Mouse (Mus musculus) myocyte (in vitro differentiated cells): Measurements from ENCODE around the gene Siglece. TPM values are rescaled to one million over a fixed set of nuclear protein-coding genes. Genes with fewer than 3 reads are reported as not detected.

Experiments
- H3K27me3 ChIP-seq: one replicate; pipeline ENCODE4 v1.6.1; 2011; ENCODE audit not compliant: control insufficient read depth, insufficient read depth, insufficient read length
- H3K36me3 ChIP-seq: one replicate; pipeline ENCODE4 v1.6.1; 2011; ENCODE audit not compliant: control insufficient read depth, insufficient read depth
- H3K4me2 ChIP-seq: one replicate; pipeline ENCODE4 v1.6.1; 2011; ENCODE audit warnings: low read depth, control low read depth
- H3K4me3 ChIP-seq: one replicate; pipeline ENCODE4 v1.5.1; 2011; ENCODE audit warnings: mild to moderate bottlenecking, control low read depth, moderate library complexity
- H3K79me2 ChIP-seq: one replicate; pipeline ENCODE4 v1.6.1; 2011; ENCODE audit not compliant: control insufficient read depth, insufficient read depth
- H3ac ChIP-seq: one replicate; pipeline ENCODE4 v1.6.1; 2011; ENCODE audit not compliant: control insufficient read depth, insufficient read length
- CEBPB ChIP-seq: IDR thresholded peaks from 2 replicates; pipeline ENCODE4 v1.6.1; 2011; ENCODE audit warnings: mild to moderate bottlenecking, moderate library complexity; ENCODE audit not compliant: poor library complexity, insufficient read depth, severe bottlenecking
- E2F4 ChIP-seq: IDR thresholded peaks from one replicate; pipeline ENCODE4 v1.6.1; 2011; ENCODE audit warnings: mild to moderate bottlenecking, control low read depth, moderate library complexity; ENCODE audit not compliant: insufficient read depth
- MAX ChIP-seq: IDR thresholded peaks from one replicate; pipeline ENCODE4 v1.6.1; 2011; ENCODE audit warnings: low read depth, mild to moderate bottlenecking, control low read depth
- MYOD1 ChIP-seq, 3 experiments: IDR thresholded peaks; one replicate each; pipeline ENCODE4 v1.6.1; 2011; ENCODE audit warnings: control low read depth in 2 of 3, low read depth in 2 of 3, mild to moderate bottlenecking in 2 of 3, moderate library complexity in 1 of 3; ENCODE audit not compliant: insufficient read length in 2 of 3, control insufficient read depth in 1 of 3
- MYOG ChIP-seq, 3 experiments: IDR thresholded peaks; one replicate each; pipeline ENCODE4 v1.6.1; 2011; ENCODE audit warnings: control low read depth in 2 of 3, low read depth in 2 of 3, mild to moderate bottlenecking in 2 of 3; ENCODE audit not compliant: insufficient read length in 2 of 3, control insufficient read depth in 1 of 3, insufficient read depth in 1 of 3
- POLR2A ChIP-seq: IDR thresholded peaks from one replicate; pipeline ENCODE4 v1.6.1; 2011; ENCODE audit warnings: low read depth, mild to moderate bottlenecking, control low read depth, moderate library complexity; ENCODE audit not compliant: insufficient read length
- POLR2AphosphoS2 ChIP-seq: IDR thresholded peaks from one replicate; pipeline ENCODE4 v1.6.1; 2011; ENCODE audit warnings: low read depth, control low read depth; ENCODE audit not compliant: insufficient read length
- REST ChIP-seq: IDR thresholded peaks from one replicate; pipeline ENCODE4 v1.6.1; 2011; ENCODE audit warnings: mild to moderate bottlenecking, control low read depth, moderate library complexity; ENCODE audit not compliant: insufficient read depth, insufficient read length
- SRF ChIP-seq: IDR thresholded peaks from one replicate; pipeline ENCODE4 v1.6.1; 2011; ENCODE audit warnings: low read depth; ENCODE audit not compliant: control insufficient read depth, insufficient read length
- TCF12 ChIP-seq: IDR thresholded peaks from one replicate; pipeline ENCODE4 v1.6.1; 2011; ENCODE audit warnings: mild to moderate bottlenecking, control low read depth; ENCODE audit not compliant: poor library complexity, insufficient read depth, severe bottlenecking
- TCF3 ChIP-seq: IDR thresholded peaks from one replicate; pipeline ENCODE4 v1.6.1; 2011; ENCODE audit warnings: low read depth, control low read depth; ENCODE audit not compliant: insufficient read length
- USF1 ChIP-seq: IDR thresholded peaks from one replicate; pipeline ENCODE4 v1.6.1; 2011; ENCODE audit warnings: low read depth, mild to moderate bottlenecking, control low read depth, moderate library complexity
- polyA plus RNA-seq: library from polyadenylated mRNA; unstranded; fragments of >200 nt; fragmentation: generic; extraction: Trizol; gene quantifications from one replicate; pipeline ENCODE4 v1.2.1, GENCODE M21; 2012; ENCODE audit warnings: missing spikeins

Gene Siglece
- polyA plus RNA-seq, 1 experiment = not detected

GRCm38 (mm10) chr7:43622927-43623326 lies 37.0 kb downstream of the Siglece start:
- TF ChIP-seq MAX (no peak), SRF (no peak), TCF12 (no peak), E2F4 (no peak), MYOG (IDR thresholded peaks at IDR 0.05; ENCODE audit: control insufficient read depth in 1 of 3, insufficient read depth in 1 of 3, insufficient read length in 2 of 3, low read depth in 2 of 3) (no peak), CEBPB (no peak), REST (no peak), MYOD1 (IDR thresholded peaks at IDR 0.05; ENCODE audit: control insufficient read depth in 1 of 3, insufficient read length in 2 of 3, low read depth in 2 of 3) (no peak), USF1 (no peak), POLR2A (no peak), TCF3 (no peak), POLR2AphosphoS2 (no peak)
- Histone ChIP-seq H3K79me2 (no peaks in the 10 kb centered on the region), H3K4me2 (no peak overlapping the region), H3ac (no peak overlapping the region), H3K4me3 (no peak overlapping the region), H3K27me3 (no peaks in the 10 kb centered on the region), H3K36me3 (no peaks in the 10 kb centered on the region)

DNA sequence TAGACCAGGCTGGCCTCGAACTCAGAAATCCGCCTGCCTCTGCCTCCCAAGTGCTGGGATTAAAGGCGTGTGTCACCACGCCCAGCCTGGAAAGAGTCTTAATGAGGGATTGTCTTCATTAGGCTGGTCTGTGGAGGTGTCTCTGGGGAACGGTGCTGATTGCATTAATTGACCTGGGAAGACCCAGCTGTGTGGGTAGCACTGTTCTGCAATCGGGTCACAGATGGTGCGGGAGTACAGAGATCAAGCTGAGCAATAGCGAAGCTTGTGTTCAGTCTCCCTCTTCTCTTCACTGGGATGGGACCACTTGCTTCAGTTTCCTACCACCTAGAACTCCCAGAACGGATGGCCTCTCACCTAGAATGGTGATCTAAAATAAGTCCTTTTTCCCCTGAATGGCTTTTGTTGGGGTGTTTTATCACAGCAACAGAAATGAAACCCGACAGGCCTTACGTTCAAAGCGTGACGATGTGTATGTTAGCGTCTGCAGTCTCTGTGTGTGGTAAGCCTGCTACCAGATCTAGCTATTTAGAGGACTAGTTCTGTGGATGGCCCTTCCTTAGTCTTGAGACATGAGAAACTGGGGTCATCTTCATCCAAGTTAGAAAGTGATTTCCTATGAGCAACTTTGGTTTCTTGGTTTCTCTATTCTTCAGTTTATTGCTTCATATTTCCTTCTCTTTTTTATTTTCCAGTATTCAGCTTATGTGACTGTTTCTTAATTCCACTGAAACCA lies 46.0 kb downstream of the Siglece start:
- no peak overlapping the region for H3K4me3 ChIP-seq
- H3K27me3 ChIP-seq = peaks cover 4% of the 10 kb centered on the region
- no peak overlapping the region for H3K4me2 ChIP-seq
- H3ac ChIP-seq = no peak overlapping the region
- TF ChIP-seq E2F4 = no peak
- no peak for TF ChIP-seq MAX
- TF ChIP-seq POLR2A = no peak
- no peak for TF ChIP-seq TCF12
- TF ChIP-seq MYOG (IDR thresholded peaks at IDR 0.05; ENCODE audit: control insufficient read depth in 1 of 3, insufficient read depth in 1 of 3, insufficient read length in 2 of 3, low read depth in 2 of 3) = no peak
- no peak for TF ChIP-seq CEBPB
- no peak for TF ChIP-seq REST
- TF ChIP-seq SRF = no peak
- no peak for TF ChIP-seq USF1
- no peak for TF ChIP-seq POLR2AphosphoS2
- no peak for TF ChIP-seq MYOD1 (IDR thresholded peaks at IDR 0.05; ENCODE audit: control insufficient read depth in 1 of 3, insufficient read length in 2 of 3, low read depth in 2 of 3)
- TF ChIP-seq TCF3 = no peak
- H3K79me2 ChIP-seq = no peaks in the 10 kb centered on the region
- no peaks in the 10 kb centered on the region for H3K36me3 ChIP-seq

GRCm38 (mm10) chr7:43608316-43608824 lies 51.6 kb downstream of the Siglece start:
- no peaks in the 10 kb centered on the region for H3K36me3 ChIP-seq
- no peak overlapping the region for H3ac ChIP-seq
- H3K4me2 ChIP-seq = no peak overlapping the region
- H3K27me3 ChIP-seq = no peaks in the 10 kb centered on the region
- no peaks in the 10 kb centered on the region for H3K79me2 ChIP-seq
- TF ChIP-seq POLR2AphosphoS2 (no peak), CEBPB (no peak), MYOG (IDR thresholded peaks at IDR 0.05; ENCODE audit: control insufficient read depth in 1 of 3, insufficient read depth in 1 of 3, insufficient read length in 2 of 3, low read depth in 2 of 3) (no peak), TCF12 (no peak), USF1 (no peak), E2F4 (no peak), MYOD1 (IDR thresholded peaks at IDR 0.05; ENCODE audit: control insufficient read depth in 1 of 3, insufficient read length in 2 of 3, low read depth in 2 of 3) (no peak), REST (no peak), TCF3 (no peak)
- H3K4me3 ChIP-seq = no peak overlapping the region

- Histone ChIP-seq H3K27me3 (no peaks in the 10 kb centered on the region), H3K79me2 (no peaks in the 10 kb centered on the region), H3K4me2 (no peak overlapping the region), H3K36me3 (no peaks in the 10 kb centered on the region), H3ac (no peak overlapping the region), H3K4me3 (no peak overlapping the region)
- no peak for TF ChIP-seq TCF3
- no peak for TF ChIP-seq MAX
- no peak for TF ChIP-seq MYOG (IDR thresholded peaks at IDR 0.05; ENCODE audit: control insufficient read depth in 1 of 3, insufficient read depth in 1 of 3, insufficient read length in 2 of 3, low read depth in 2 of 3)
- TF ChIP-seq POLR2AphosphoS2 = no peak
- no peak for TF ChIP-seq MYOD1 (IDR thresholded peaks at IDR 0.05; ENCODE audit: control insufficient read depth in 1 of 3, insufficient read length in 2 of 3, low read depth in 2 of 3)
- no peak for TF ChIP-seq E2F4
- TF ChIP-seq CEBPB = no peak
- TF ChIP-seq REST = no peak
- TF ChIP-seq USF1 = no peak
- TF ChIP-seq TCF12 = no peak
- TF ChIP-seq POLR2A = no peak
- TF ChIP-seq SRF = no peak
Measured at GRCm38 (mm10) chr7:43607743-43608287, 52.1 kb downstream of the Siglece start.
